Mouse (Mus musculus) MEL (cell line): ENCODE measurements at regions not wholly inside any gene's neighbourhood (a gene's known extent, or its start where the extent isn't known, plus 50 kb on each side); places are given as distances from the start of the nearest gene placed in this dataset.

Experiments used
- CTCF ChIP-seq, 3 experiments: IDR thresholded peaks in 2 of 3; conservative IDR thresholded peaks in 1 of 3; 2 replicates each; pipeline ENCODE4 v1.5.1; 2011 to 2012; ENCODE audit warnings: low read length in 3 of 3, low read depth in 2 of 3, mild to moderate bottlenecking in 2 of 3, improper control_type of control experiment in 1 of 3, inconsistent platforms in 1 of 3, mixed read lengths in 1 of 3, moderate library complexity in 1 of 3; ENCODE audit not compliant: control insufficient read depth in 1 of 3, insufficient read depth in 1 of 3, poor library complexity in 1 of 3, severe bottlenecking in 1 of 3
- EP300 ChIP-seq, 2 experiments: IDR thresholded peaks; 2 replicates each; pipeline ENCODE4 v1.6.1; 2011; ENCODE audit warnings: improper control_type of control experiment in 2 of 2, low read length in 2 of 2, low read depth in 1 of 2, mild to moderate bottlenecking in 1 of 2
- GATA1 ChIP-seq: IDR thresholded peaks from 2 replicates; pipeline ENCODE4 v1.6.1; 2011; ENCODE audit warnings: low read depth, low read length, improper control_type of control experiment
- MAFK ChIP-seq: IDR thresholded peaks from 2 replicates; pipeline ENCODE4 v1.6.1; 2011; ENCODE audit warnings: low read depth, mild to moderate bottlenecking, low read length, improper control_type of control experiment, borderline replicate concordance
- NRF1 ChIP-seq: IDR thresholded peaks from 2 replicates; pipeline ENCODE4 v1.6.1; 2014; ENCODE audit warnings: low read depth, mild to moderate bottlenecking, inconsistent platforms, low read length, improper control_type of control experiment, moderate library complexity; ENCODE audit not compliant: poor library complexity, insufficient read depth, severe bottlenecking
- POLR2A ChIP-seq, 2 experiments: IDR thresholded peaks; 2 replicates each; pipeline ENCODE4 v1.6.1; 2011 to 2012; ENCODE audit warnings: low read length in 2 of 2, mild to moderate bottlenecking in 2 of 2, control low read depth in 1 of 2, improper control_type of control experiment in 1 of 2, low read depth in 1 of 2, moderate library complexity in 1 of 2; ENCODE audit not compliant: control insufficient read depth in 1 of 2, insufficient read depth in 1 of 2, poor library complexity in 1 of 2
- POLR2AphosphoS5 ChIP-seq: IDR thresholded peaks from 2 replicates; pipeline ENCODE4 v1.6.1; 2012; ENCODE audit warnings: low read depth, borderline replicate concordance, mild to moderate bottlenecking, inconsistent platforms, low read length, moderate library complexity, mixed read lengths
- RCOR1 ChIP-seq: IDR thresholded peaks from 2 replicates; pipeline ENCODE4 v1.6.1; 2012; ENCODE audit warnings: low read depth, mild to moderate bottlenecking, inconsistent platforms, low read length, improper control_type of control experiment
- SIN3A ChIP-seq: IDR thresholded peaks from 2 replicates; pipeline ENCODE4 v1.6.1; 2012; ENCODE audit warnings: low read length, improper control_type of control experiment, inconsistent platforms
- SMC3 ChIP-seq: IDR thresholded peaks from 2 replicates; pipeline ENCODE4 v1.6.1; 2011; ENCODE audit warnings: low read depth, low read length, improper control_type of control experiment
- ZC3H11A ChIP-seq: IDR thresholded peaks from 2 replicates; pipeline ENCODE4 v1.6.1; 2012; ENCODE audit warnings: low read depth, mild to moderate bottlenecking, inconsistent platforms, low read length, improper control_type of control experiment
- ZMIZ1 ChIP-seq: IDR thresholded peaks from 2 replicates; pipeline ENCODE4 v1.6.1; 2012; ENCODE audit warnings: low read depth, mild to moderate bottlenecking, inconsistent platforms, low read length, improper control_type of control experiment, moderate library complexity

- TF ChIP-seq CTCF (IDR thresholded peaks at IDR 0.05 in 2 of 3, conservative IDR thresholded peaks at IDR 0.05 in 1 of 3; ENCODE audit: control insufficient read depth in 1 of 3, insufficient read depth in 1 of 3, low read depth in 2 of 3, low read length in 3 of 3, poor library complexity in 1 of 3, severe bottlenecking in 1 of 3) = no peak
- no peak for TF ChIP-seq POLR2A (IDR thresholded peaks at IDR 0.05; ENCODE audit: control insufficient read depth in 1 of 2, insufficient read depth in 1 of 2, low read depth in 1 of 2, low read length in 2 of 2, poor library complexity in 1 of 2)
- TF ChIP-seq MAFK = no peak
- no peak for TF ChIP-seq ZC3H11A
- no peak for TF ChIP-seq SMC3
- no peak for TF ChIP-seq ZMIZ1
- no peak for TF ChIP-seq SIN3A
- no peak for TF ChIP-seq RCOR1
- no peak for TF ChIP-seq EP300 (IDR thresholded peaks at IDR 0.05; ENCODE audit: low read depth in 1 of 2, low read length in 2 of 2)
- no peak for TF ChIP-seq POLR2AphosphoS5
- no peak for TF ChIP-seq GATA1
- TF ChIP-seq NRF1 = no peak
Observed at GRCm38 (mm10) chr10:66871673-66872072, 224.3 kb upstream of the Jmjd1c start.
